Mouse (Mus musculus) midbrain, postnatal 0 days (tissue): ENCODE results near the gene Trappc6b. TPM values are rescaled to one million over a fixed set of nuclear protein-coding genes. Genes with fewer than 3 reads are reported as not detected.

Experiments used
- ATAC-seq: fragments of 200-750 bp; cut with Nextera tagmentation; 2 replicates; pipeline ENCODE4 v1.8.0; 2017; ENCODE audit warnings: moderate number of reproducible peaks, mild to moderate bottlenecking, moderate TSS enrichment, moderate library complexity; ENCODE audit not compliant: low FRiP score
- DNase-seq: peaks from one replicate; pipeline ENCODE4 v3.0.0-alpha.2; 2015; ENCODE audit warnings: low spot score
- H3K27ac ChIP-seq: fragments of 300-500 bp; sonication (generic); 2 replicates; pipeline ENCODE4 v1.5.1; 2014; ENCODE audit warnings: low read depth, mild to moderate bottlenecking, low read length, mixed read lengths
- H3K27me3 ChIP-seq: fragments of 300-500 bp; sonication (generic); 2 replicates; pipeline ENCODE4 v1.6.1; 2014; ENCODE audit warnings: low read length, control low read depth, mixed read lengths; ENCODE audit not compliant: insufficient read depth
- H3K36me3 ChIP-seq: fragments of 300-500 bp; sonication (generic); 2 replicates; pipeline ENCODE4 v1.6.1; 2014; ENCODE audit warnings: low read length, control low read depth, mixed read lengths; ENCODE audit not compliant: insufficient read depth
- H3K4me1 ChIP-seq: fragments of 300-500 bp; sonication (generic); 2 replicates; pipeline ENCODE4 v1.6.1; 2014; ENCODE audit warnings: mild to moderate bottlenecking, control low read depth, antibody characterized with exemption, low read length, mixed read lengths; ENCODE audit not compliant: insufficient read depth
- H3K4me2 ChIP-seq: fragments of 300-500 bp; sonication (generic); 2 replicates; pipeline ENCODE4 v1.6.1; 2014; ENCODE audit warnings: low read depth, mild to moderate bottlenecking, low read length, mixed read lengths; ENCODE audit not compliant: poor library complexity, severe bottlenecking
- H3K4me3 ChIP-seq: fragments of 300-500 bp; sonication (generic); 2 replicates; pipeline ENCODE4 v1.5.1; 2014; ENCODE audit warnings: low read depth, mild to moderate bottlenecking, low read length, moderate library complexity
- H3K9ac ChIP-seq: fragments of 300-500 bp; sonication (generic); replicated peaks from 2 replicates; pipeline ENCODE4 v1.6.1; 2014; ENCODE audit warnings: mild to moderate bottlenecking, low read length, moderate library complexity, mixed read lengths; ENCODE audit not compliant: poor library complexity, severe bottlenecking
- H3K9me3 ChIP-seq: fragments of 300-500 bp; sonication (generic); 2 replicates; pipeline ENCODE4 v1.6.1; 2016; ENCODE audit warnings: low read length, control low read depth
- CTCF ChIP-seq: IDR thresholded peaks from 2 replicates; pipeline ENCODE4 v1.5.1; 2016; ENCODE audit warnings: antibody characterized with exemption, mild to moderate bottlenecking
- WGBS: fragments of 180-500 bp; shearing (Covaris S2); extraction: QIAGEN DNeasy Blood & Tissue Kit; methylation state at CpG from one replicate; pipeline ENCODE4 v1.1.7; 2014; 5-methylcytosine and 5-hydroxymethylcytosine counted together
- polyA plus RNA-seq: library from polyadenylated mRNA; unstranded; fragments of >200 nt; fragmentation: Nextera tagmentation; extraction: Ambion mirVana; gene quantifications from 2 replicates; pipeline ENCODE4 v1.2.1, GENCODE M21; 2015
- total RNA-seq: library from RNA; depleted of rRNA; stranded (reverse); fragments of >200 nt; gene quantifications from 2 replicates; pipeline ENCODE4 v1.2.3, GENCODE M21; 2014

Trappc6b gene
- total and polyA plus RNA-seq, 2 experiments from 2014 or later, result 72.7 to 181 TPM

DNA sequence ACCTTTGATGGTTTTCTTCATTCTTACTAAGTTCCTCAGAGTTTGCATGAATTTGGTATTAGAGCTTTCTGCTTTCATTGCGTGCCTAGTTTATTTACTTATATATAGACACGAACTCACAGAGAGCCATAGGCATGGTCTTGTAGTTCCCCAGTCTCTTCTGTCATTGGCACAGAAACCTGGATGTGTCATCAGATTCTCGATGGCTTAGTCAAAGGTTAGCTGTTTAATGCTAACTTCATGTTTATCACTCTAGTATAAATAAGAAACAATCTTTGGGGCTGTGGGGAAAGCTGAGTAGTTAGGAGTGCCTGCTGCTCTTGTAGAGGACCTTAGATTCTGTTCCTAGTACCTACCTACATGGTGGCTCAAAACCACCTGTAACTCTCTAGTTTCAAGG, 15.7 kb upstream of the Trappc6b start:
- DNase-seq, result no peak
- ATAC-seq, result no peak
- H3K4me1 ChIP-seq, result no peaks in the 10 kb centered on the region
- H3K27ac ChIP-seq, result no peak overlapping the region
- 89% methylated on average over 3 of the region's 3 CpGs for WGBS
- no peaks in the 10 kb centered on the region for H3K9me3 ChIP-seq
- H3K36me3 ChIP-seq, result peaks cover 9% of the 10 kb centered on the region
- no peak overlapping the region for H3K9ac ChIP-seq
- no peak overlapping the region for H3K4me2 ChIP-seq
- no peak for TF ChIP-seq CTCF
- H3K4me3 ChIP-seq, result no peak overlapping the region
- H3K27me3 ChIP-seq, result no peaks in the 10 kb centered on the region

GRCm38 (mm10) chr12:59074052-59074451, 12.8 kb upstream of the Trappc6b start:
- ATAC-seq (no peak; the same call in 1 of the 2 replicates), DNase-seq (no peak)
- H3K4me2 ChIP-seq, result no peak overlapping the region
- H3K27ac ChIP-seq, result no peak overlapping the region
- no peaks in the 10 kb centered on the region for H3K9me3 ChIP-seq
- 80% methylated on average over 3 of the region's 3 CpGs for WGBS
- H3K9ac ChIP-seq, result no peak overlapping the region
- no peak overlapping the region for H3K4me3 ChIP-seq
- peaks cover 28% of the 10 kb centered on the region for H3K36me3 ChIP-seq
- H3K4me1 ChIP-seq, result no peaks in the 10 kb centered on the region
- no peak for TF ChIP-seq CTCF
- no peaks in the 10 kb centered on the region for H3K27me3 ChIP-seq

GRCm38 (mm10) chr12:59072286-59072685, 11.0 kb upstream of the Trappc6b start:
- Histone ChIP-seq H3K27me3 (no peaks in the 10 kb centered on the region), H3K4me2 (no peak overlapping the region), H3K36me3 (peaks cover 35% of the 10 kb centered on the region), H3K4me1 (0 out of 2 replicates have a peak, but pooled peaks cover 3% of the 10 kb centered on the region), H3K27ac (no peak overlapping the region), H3K9me3 (no peaks in the 10 kb centered on the region), H3K9ac (no peak overlapping the region), H3K4me3 (no peak overlapping the region)
- DNase-seq (no peak), ATAC-seq (no peak)
- no peak for TF ChIP-seq CTCF
- 90% methylated on average over 11 of the region's 11 CpGs for WGBS

GRCm38 (mm10) chr12:59068791-59069190, 7.5 kb upstream of the Trappc6b start:
- Histone ChIP-seq H3K9me3 (no peaks in the 10 kb centered on the region), H3K27me3 (no peaks in the 10 kb centered on the region), H3K36me3 (peaks cover 35% of the 10 kb centered on the region), H3K4me3 (no peak overlapping the region), H3K9ac (no peak overlapping the region), H3K4me1 (0 out of 2 replicates have a peak, but pooled peaks cover 3% of the 10 kb centered on the region), H3K4me2 (no peak overlapping the region), H3K27ac (no peak overlapping the region)
- DNase-seq, result no peak
- WGBS, result 93% methylated on average over 13 of the region's 13 CpGs
- no peak for ATAC-seq
- TF ChIP-seq CTCF, result no peak

DNA sequence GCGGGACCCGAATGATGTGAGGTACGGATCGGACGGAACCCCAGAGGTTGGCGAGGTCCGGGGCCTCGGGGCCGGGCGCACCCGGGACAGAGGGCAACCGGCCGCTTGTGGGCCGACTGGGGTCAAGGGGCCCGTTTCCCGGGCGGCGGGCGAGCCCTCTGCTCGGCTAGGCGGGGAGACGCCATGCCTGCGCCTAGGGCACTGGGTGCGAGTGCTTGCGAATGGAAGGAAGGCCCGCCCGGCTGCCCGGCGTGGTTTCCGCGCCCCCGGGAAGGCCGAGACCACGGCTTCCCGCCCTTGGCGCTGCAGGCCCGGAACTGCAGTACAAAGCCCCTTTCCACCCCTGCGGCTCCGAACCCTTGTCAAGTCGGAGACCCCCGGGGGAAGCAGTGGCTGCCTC, 5.8 kb upstream of the Trappc6b start:
- Histone ChIP-seq H3K9me3 (no peaks in the 10 kb centered on the region), H3K27ac (peak overlapping the region; percentile 81), H3K4me3 (peak overlapping the region; percentile 65), H3K4me2 (peak overlapping the region; percentile 73), H3K9ac (peak overlapping the region; percentile 82), H3K27me3 (no peaks in the 10 kb centered on the region), H3K36me3 (peaks cover 26% of the 10 kb centered on the region), H3K4me1 (0 out of 2 replicates have a peak, but pooled peaks cover 3% of the 10 kb centered on the region)
- WGBS, result 0% methylated on average over 40 of the region's 41 CpGs
- peak; percentile 53 for ATAC-seq
- no peak for DNase-seq
- no peak for TF ChIP-seq CTCF

DNA sequence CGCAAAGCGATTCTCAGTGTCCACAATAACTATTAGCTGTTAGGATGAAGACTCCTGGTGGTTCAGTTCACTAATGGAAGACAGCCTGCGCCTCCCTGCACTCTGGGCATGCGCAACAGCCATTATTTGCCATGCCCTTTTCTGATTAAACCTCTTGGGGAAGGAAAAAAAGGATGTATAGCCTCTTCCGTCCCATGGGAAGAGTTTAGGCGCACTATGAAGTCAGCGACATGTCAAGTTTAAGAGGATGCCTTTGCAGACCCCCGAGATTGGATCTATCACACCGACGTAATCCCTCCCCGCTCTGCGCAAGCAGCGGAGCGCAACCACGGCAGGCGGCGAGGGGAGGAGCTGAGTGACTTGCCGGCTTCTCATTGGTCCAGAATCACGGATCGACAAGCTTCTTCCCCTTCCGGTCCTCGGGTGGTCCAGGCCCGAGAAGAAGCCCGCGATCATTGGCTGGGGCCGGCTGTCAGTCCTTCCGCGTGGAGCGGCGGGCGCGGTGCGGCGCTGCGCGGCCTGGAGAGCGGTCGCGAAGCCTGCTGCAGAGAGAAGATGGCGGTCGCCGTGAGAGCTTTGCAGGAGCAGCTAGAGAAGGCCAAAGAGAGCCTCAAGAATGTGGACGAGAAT, 5.3 kb upstream of the Trappc6b start, which contains the start of gene Pnn:
TSS of gene Pnn (plus strand) at position 437 of the 630 bp plus-strand sequence.
- peak within 1 kb of the TSS; percentile 73 for H3K4me2 ChIP-seq
- H3K27ac ChIP-seq, result peak within 1 kb of the TSS; percentile 81
- peak; percentile 99 for DNase-seq
- peak within 1 kb of the TSS; percentile 82 for H3K9ac ChIP-seq
- 0 out of 2 replicates have a peak, but pooled peaks cover 3% of the 10 kb centered on the region for H3K4me1 ChIP-seq
- WGBS, result under 1% methylated on average over 43 of the region's 43 CpGs
- no peaks in the 10 kb centered on the region for H3K27me3 ChIP-seq
- ATAC-seq, result peak; percentile 99
- peak; percentile 57 for TF ChIP-seq CTCF
- peaks cover 21% of the 10 kb centered on the region for H3K36me3 ChIP-seq
- peak within 1 kb of the TSS; percentile 65 for H3K4me3 ChIP-seq
- H3K9me3 ChIP-seq, result no peaks in the 10 kb centered on the region
